Mouse (Mus musculus) kidney, embryonic 14.5 days (tissue): Measurements from ENCODE around the gene Uhmk1. TPM values are rescaled to one million over a fixed set of nuclear protein-coding genes. Genes with fewer than 3 reads are reported as not detected.

ENCODE experiments used
- ATAC-seq: fragments of 200-750 bp; cut with Nextera tagmentation; 2 replicates; pipeline ENCODE4 v1.8.0; 2017; ENCODE audit warnings: moderate number of reproducible peaks, mild to moderate bottlenecking, moderate TSS enrichment, moderate library complexity; ENCODE audit not compliant: low FRiP score, low TSS enrichment
- H3K27ac ChIP-seq: fragments of 300-500 bp; sonication (generic); 2 replicates; pipeline ENCODE4 v1.5.1; 2014; ENCODE audit warnings: low read depth, mild to moderate bottlenecking, low read length, moderate library complexity, mixed read lengths
- H3K27me3 ChIP-seq: fragments of 300-500 bp; sonication (generic); 2 replicates; pipeline ENCODE4 v1.6.1; 2014; ENCODE audit warnings: mild to moderate bottlenecking, low read length; ENCODE audit not compliant: control insufficient read depth, insufficient read depth
- H3K36me3 ChIP-seq: fragments of 300-500 bp; sonication (generic); 2 replicates; pipeline ENCODE4 v1.6.1; 2014; ENCODE audit warnings: low read length, mixed read lengths; ENCODE audit not compliant: control insufficient read depth, insufficient read depth
- H3K4me1 ChIP-seq: fragments of 300-500 bp; sonication (generic); 2 replicates; pipeline ENCODE4 v1.6.1; 2014; ENCODE audit warnings: low read length, mixed read lengths; ENCODE audit not compliant: control insufficient read depth, insufficient read depth
- H3K4me2 ChIP-seq: fragments of 300-500 bp; sonication (generic); replicated peaks from 2 replicates; pipeline ENCODE4 v1.6.1; 2014; ENCODE audit warnings: low read depth, mild to moderate bottlenecking, low read length
- H3K4me3 ChIP-seq: fragments of 300-500 bp; sonication (generic); 2 replicates; pipeline ENCODE4 v1.5.1; 2014; ENCODE audit warnings: mild to moderate bottlenecking, low read length
- H3K9ac ChIP-seq: fragments of 300-500 bp; sonication (generic); 2 replicates; pipeline ENCODE4 v1.6.1; 2014; ENCODE audit warnings: low read depth, mild to moderate bottlenecking, low read length, moderate library complexity
- H3K9me3 ChIP-seq: fragments of 300-500 bp; sonication (generic); 2 replicates; pipeline ENCODE4 v1.6.1; 2016; ENCODE audit warnings: low read length; ENCODE audit not compliant: control insufficient read depth
- WGBS: fragments of 180-500 bp; shearing (Covaris S2); extraction: QIAGEN DNeasy Blood & Tissue Kit; methylation state at CpG from one replicate; pipeline ENCODE4 v1.1.7; 2014; 5-methylcytosine and 5-hydroxymethylcytosine counted together
- polyA plus RNA-seq: library from polyadenylated mRNA; unstranded; fragments of >200 nt; fragmentation: Nextera tagmentation; extraction: Ambion mirVana; gene quantifications from 2 replicates; pipeline ENCODE4 v1.2.1, GENCODE M21; 2014

The Uhmk1 gene
- polyA plus RNA-seq, 1 experiment from 2014 or later = 12.2 TPM

- Histone ChIP-seq H3K4me3 (peak overlapping the region; percentile 87), H3K4me2 (no peak overlapping the region), H3K9me3 (no peaks in the 10 kb centered on the region), H3K27me3 (no peaks in the 10 kb centered on the region), H3K27ac (no peak overlapping the region), H3K4me1 (peaks cover 6% of the 10 kb centered on the region; the same call in 1 of the 2 replicates), H3K36me3 (peaks cover 16% of the 10 kb centered on the region), H3K9ac (no peak overlapping the region)
- no peak for ATAC-seq
- 71% methylated on average over 3 of the region's 3 CpGs for WGBS
These were observed 393 bp upstream of the Uhmk1 start for GRCm38 (mm10) chr1:170215590-170215989.

GRCm38 (mm10) chr1:170214383-170214756 is 827 bp downstream of the Uhmk1 start:
- H3K4me1 ChIP-seq = peaks cover 6% of the 10 kb centered on the region; the same call in 1 of the 2 replicates
- 37% methylated on average over 7 of the region's 7 CpGs for WGBS
- H3K27ac ChIP-seq = no peak overlapping the region; the same call in 1 of the 2 replicates
- peak overlapping the region; percentile 75 for H3K4me2 ChIP-seq
- peak overlapping the region; percentile 87 for H3K4me3 ChIP-seq
- no peak for ATAC-seq
- peak overlapping the region; percentile 96; the same call in 1 of the 2 replicates for H3K9ac ChIP-seq
- no peaks in the 10 kb centered on the region for H3K9me3 ChIP-seq
- no peaks in the 10 kb centered on the region for H3K27me3 ChIP-seq
- peaks cover 26% of the 10 kb centered on the region for H3K36me3 ChIP-seq

- H3K36me3 ChIP-seq = peaks cover 34% of the 10 kb centered on the region
- no peak for ATAC-seq
- WGBS = 84% methylated on average over 10 of the region's 10 CpGs
These were observed 1.9 kb downstream of the Uhmk1 start for GRCm38 (mm10) chr1:170213181-170213879.

GRCm38 (mm10) chr1:170206395-170206794 is 8.8 kb downstream of the Uhmk1 start:
- WGBS = 91% methylated on average over 6 of the region's 6 CpGs
- Histone ChIP-seq H3K27me3 (no peaks in the 10 kb centered on the region), H3K27ac (no peak overlapping the region), H3K4me1 (no peaks in the 10 kb centered on the region), H3K36me3 (peaks cover 72% of the 10 kb centered on the region), H3K9me3 (no peaks in the 10 kb centered on the region), H3K4me2 (no peak overlapping the region), H3K9ac (no peak overlapping the region), H3K4me3 (no peak overlapping the region)
- no peak for ATAC-seq

More at GRCm38 (mm10) chr1:170213181-170213879, 1.9 kb downstream of the Uhmk1 start:
- Histone ChIP-seq H3K9ac (no peak overlapping the region), H3K9me3 (no peaks in the 10 kb centered on the region), H3K4me3 (no peak overlapping the region), H3K27ac (no peak overlapping the region), H3K4me2 (no peak overlapping the region), H3K4me1 (peaks cover 6% of the 10 kb centered on the region; the same call in 1 of the 2 replicates), H3K27me3 (no peaks in the 10 kb centered on the region)

GRCm38 (mm10) chr1:170200379-170200778 is 14.8 kb downstream of the Uhmk1 start:
- Histone ChIP-seq H3K27me3 (no peaks in the 10 kb centered on the region), H3K4me1 (no peaks in the 10 kb centered on the region), H3K9ac (no peak overlapping the region), H3K27ac (no peak overlapping the region), H3K4me3 (no peak overlapping the region), H3K4me2 (no peak overlapping the region), H3K9me3 (no peaks in the 10 kb centered on the region), H3K36me3 (peaks cover 67% of the 10 kb centered on the region)
- ATAC-seq = no peak
- 76% methylated on average over 3 of the region's 3 CpGs for WGBS

GRCm38 (mm10) chr1:170196211-170196610 is 19.0 kb downstream of the Uhmk1 start:
- Histone ChIP-seq H3K27me3 (no peaks in the 10 kb centered on the region), H3K36me3 (peaks cover 78% of the 10 kb centered on the region), H3K4me2 (no peak overlapping the region), H3K4me3 (no peak overlapping the region), H3K9me3 (no peaks in the 10 kb centered on the region), H3K27ac (no peak overlapping the region), H3K4me1 (no peaks in the 10 kb centered on the region), H3K9ac (no peak overlapping the region)
- WGBS = 94% methylated on average over 8 of the region's 8 CpGs
- ATAC-seq = no peak

GRCm38 (mm10) chr1:170191925-170192324 is 23.3 kb downstream of the Uhmk1 start:
- H3K36me3 ChIP-seq = peaks cover 43% of the 10 kb centered on the region
- H3K4me2 ChIP-seq = no peak overlapping the region
- no peaks in the 10 kb centered on the region for H3K27me3 ChIP-seq
- no peaks in the 10 kb centered on the region for H3K9me3 ChIP-seq
- H3K27ac ChIP-seq = no peak overlapping the region
- no peak overlapping the region for H3K4me3 ChIP-seq
- no peak overlapping the region for H3K9ac ChIP-seq
- no peak for ATAC-seq
- no peaks in the 10 kb centered on the region for H3K4me1 ChIP-seq
- 97% methylated on average over 1 of the region's 1 CpGs for WGBS

GRCm38 (mm10) chr1:170190225-170190624 is 25.0 kb downstream of the Uhmk1 start:
- Histone ChIP-seq H3K4me3 (no peak overlapping the region), H3K9ac (no peak overlapping the region), H3K27ac (no peak overlapping the region), H3K9me3 (no peaks in the 10 kb centered on the region), H3K4me2 (no peak overlapping the region), H3K36me3 (peaks cover 26% of the 10 kb centered on the region), H3K4me1 (no peaks in the 10 kb centered on the region), H3K27me3 (no peaks in the 10 kb centered on the region)
- ATAC-seq = no peak
- 60% methylated on average over 4 of the region's 4 CpGs for WGBS

- no peaks in the 10 kb centered on the region for H3K27me3 ChIP-seq
- no peak overlapping the region for H3K4me3 ChIP-seq
- 40% methylated on average over 11 of the region's 11 CpGs for WGBS
- no peak for ATAC-seq
- peaks cover 13% of the 10 kb centered on the region for H3K36me3 ChIP-seq
- no peaks in the 10 kb centered on the region for H3K4me1 ChIP-seq
- H3K9ac ChIP-seq = no peak overlapping the region
- H3K9me3 ChIP-seq = no peaks in the 10 kb centered on the region
- H3K4me2 ChIP-seq = no peak overlapping the region
- no peak overlapping the region for H3K27ac ChIP-seq
These were observed 26.6 kb downstream of the Uhmk1 start for GRCm38 (mm10) chr1:170188601-170189000.
